Mouse (Mus musculus) erythroid progenitor cell, adult 5-6 weeks (primary cell): ENCODE measurements at regions not wholly inside any gene's neighbourhood (a gene's known extent, or its start where the extent isn't known, plus 50 kb on each side); places are given as distances from the start of the nearest gene placed in this dataset.
"Not testable (repeated sequence)": the region's sequence is repeated elsewhere in the genome, so short reads cannot be mapped to it uniquely, and the experiment has no call there.

Experiments used
- ATAC-seq: replicated peaks from 2 replicates; pipeline ENCODE4 v1.8.0; 2016; ENCODE audit warnings: moderate number of reproducible peaks, mild to moderate bottlenecking, moderate TSS enrichment, inconsistent platforms; ENCODE audit not compliant: poor library complexity, low FRiP score, severe bottlenecking

- ATAC-seq, result no peak
Measured at GRCm38 (mm10) chr1:185905666-185906065, 211.4 kb downstream of the Lyplal1 start.

GRCm38 (mm10) chr1:185915579-185915978, 201.5 kb downstream of the Lyplal1 start:
- no peak for ATAC-seq

DNA sequence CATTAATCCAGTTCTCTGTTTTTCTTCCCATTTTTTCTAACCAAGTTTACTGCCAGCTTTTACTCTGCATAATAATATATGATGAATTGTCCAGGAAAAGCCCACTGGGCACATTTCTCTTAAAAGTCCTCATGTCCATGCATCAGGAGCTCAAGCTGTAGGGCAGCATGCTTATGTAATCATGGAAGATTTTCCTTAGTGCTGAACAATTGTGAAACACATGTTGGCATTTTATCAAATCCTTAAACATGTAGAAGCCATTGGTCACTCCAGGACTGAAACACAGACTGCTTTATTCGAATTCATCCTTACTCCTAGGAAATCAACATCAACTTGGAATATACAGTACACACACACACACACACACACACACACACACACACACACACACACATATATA, 198.4 kb downstream of the Lyplal1 start:
- no peak for ATAC-seq

DNA sequence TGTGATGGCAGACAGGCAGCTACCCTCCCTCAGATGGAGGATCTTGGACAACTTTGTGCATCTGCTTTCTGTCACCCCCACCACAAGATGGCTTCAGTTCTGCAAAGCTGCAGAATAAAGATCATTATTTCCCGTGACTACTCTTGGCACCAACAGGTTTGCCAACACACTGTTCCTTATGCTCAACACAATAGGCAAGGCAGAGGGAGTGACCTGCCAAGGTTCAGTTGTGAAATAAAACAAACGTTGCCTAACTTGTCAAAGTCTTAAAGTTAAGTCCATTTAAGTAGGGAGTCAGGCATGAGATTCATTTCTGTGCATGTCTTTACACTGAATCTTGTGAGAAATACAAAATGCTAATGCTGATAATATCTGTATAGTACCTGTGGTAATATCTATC, 193.4 kb downstream of the Lyplal1 start:
- no peak for ATAC-seq

GRCm38 (mm10) chr1:185929000-185929399, 188.1 kb downstream of the Lyplal1 start:
- ATAC-seq, result no peak

DNA sequence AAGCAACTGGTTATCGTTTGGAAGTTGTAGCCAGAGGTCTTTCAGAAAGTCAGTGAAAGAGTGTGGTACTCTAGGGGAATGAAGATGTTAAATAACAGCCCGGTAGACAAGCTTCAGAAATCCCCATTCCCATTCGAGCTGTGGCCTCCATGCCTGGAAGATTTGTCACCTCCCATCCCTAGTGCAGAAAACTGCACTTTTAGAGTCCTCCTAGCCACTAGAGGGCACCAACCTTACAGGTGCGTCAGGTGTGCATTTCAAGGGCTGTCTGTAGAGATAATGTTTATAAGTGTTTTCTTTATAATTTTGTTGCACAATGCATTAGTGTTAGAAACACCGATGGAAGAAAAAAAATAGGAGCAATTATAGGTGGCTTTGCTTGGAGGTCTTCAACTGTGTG, 187.3 kb downstream of the Lyplal1 start:
- ATAC-seq, result no peak

DNA sequence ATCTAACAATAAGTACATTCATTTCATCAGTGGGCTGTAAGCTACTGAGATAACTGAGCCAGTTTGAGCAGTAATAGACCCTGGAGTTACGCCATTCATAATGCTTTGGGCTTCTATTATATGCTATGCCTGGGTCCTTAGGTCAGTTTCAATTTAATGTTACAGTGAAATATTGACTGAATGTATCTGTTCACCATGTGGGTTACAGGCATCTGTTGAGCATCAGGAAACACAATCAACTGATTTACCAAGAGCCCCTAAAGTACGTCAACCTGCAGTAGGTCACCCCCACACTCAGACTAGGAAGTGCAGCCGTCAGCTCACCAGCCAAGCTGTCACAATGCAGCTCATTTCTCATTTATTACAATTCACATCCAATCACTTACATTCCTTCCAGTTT, 183.5 kb downstream of the Lyplal1 start:
- ATAC-seq, result no peak

GRCm38 (mm10) chr1:185937026-185937425, 180.1 kb downstream of the Lyplal1 start:
- no peak for ATAC-seq

DNA sequence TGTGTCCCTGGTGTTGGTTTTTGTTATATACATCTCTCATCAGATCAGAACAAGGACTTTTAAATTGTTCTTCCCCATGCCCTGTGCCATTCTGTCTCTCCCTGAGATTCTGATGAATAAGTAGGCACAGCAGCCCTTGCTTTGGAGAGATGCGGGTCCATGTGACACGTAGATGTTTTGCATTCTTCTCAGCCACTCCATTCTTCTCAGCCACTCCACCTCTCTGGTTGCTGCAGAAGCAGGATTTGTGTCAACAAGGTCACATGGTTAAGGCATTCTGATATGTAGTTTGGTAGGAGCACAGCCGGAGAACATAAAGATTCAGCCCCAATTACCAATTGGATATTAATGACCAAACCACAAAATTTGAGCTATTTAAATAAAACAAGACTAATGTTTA, 177.2 kb downstream of the Lyplal1 start:
- ATAC-seq, result no peak

DNA sequence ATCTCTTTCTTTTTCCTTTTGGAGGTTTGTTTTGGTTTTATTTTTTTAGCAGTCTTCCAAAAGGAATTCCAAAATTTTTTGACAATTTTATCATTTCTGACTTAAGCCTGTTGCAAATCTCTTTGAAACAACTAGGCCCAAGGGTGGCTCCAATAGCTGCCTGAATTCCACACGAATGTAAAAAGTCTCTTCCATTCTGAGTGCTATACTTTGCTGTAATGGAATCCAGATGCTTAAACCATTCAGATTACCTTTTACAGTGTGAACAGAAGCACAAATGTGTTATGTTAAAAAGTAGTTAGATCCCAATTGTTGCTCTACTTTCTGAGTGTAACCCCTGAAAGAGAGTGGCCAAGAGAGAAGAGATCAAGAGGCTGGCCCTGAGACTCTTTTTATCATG, 176.6 kb downstream of the Lyplal1 start:
- no peak for ATAC-seq

DNA sequence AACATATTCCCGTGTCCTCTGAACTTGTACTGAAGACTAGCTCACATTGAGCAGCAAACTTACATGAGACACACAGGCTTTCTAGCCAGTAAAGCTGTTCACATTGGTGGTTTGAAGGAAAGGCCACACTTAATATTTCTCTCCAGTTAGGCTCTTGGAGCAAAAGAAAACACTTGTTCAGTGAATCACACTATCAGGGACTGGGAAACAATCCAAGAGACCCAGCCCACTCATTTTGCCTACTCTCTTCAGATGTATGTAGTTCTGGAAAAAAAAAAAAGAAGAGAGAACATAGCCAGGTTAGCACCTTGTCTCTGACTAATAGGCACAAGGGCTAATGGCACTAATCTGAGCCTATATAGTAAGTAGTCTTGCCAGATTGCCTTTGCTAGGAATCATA, 165.9 kb downstream of the Lyplal1 start:
- ATAC-seq, result no peak

GRCm38 (mm10) chr1:185955821-185956220, 161.3 kb downstream of the Lyplal1 start:
- ATAC-seq, result not testable (repeated sequence)

DNA sequence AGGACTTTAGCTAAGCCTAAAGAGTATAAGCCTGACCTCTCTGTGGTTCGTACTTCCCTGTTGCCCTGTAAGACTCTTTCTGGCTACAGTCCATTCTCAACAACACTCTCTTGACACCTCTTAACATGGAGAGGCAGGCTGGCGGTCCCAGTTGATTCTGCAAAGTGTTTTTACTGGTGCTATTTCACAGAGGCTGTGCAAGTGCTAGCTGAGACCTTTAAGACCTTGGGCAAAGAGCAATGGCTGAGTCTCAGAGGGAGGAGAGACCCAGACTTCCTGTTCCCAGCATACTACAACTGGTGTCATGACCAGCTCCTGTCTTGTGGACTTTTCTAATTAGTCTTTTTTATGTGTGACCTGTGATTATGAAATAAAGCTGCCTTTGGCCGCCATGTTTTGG, 159.6 kb downstream of the Lyplal1 start:
- ATAC-seq, result no peak

GRCm38 (mm10) chr1:185958276-185958675, 158.8 kb downstream of the Lyplal1 start:
- ATAC-seq, result no peak

- no peak for ATAC-seq
Measured at GRCm38 (mm10) chr1:185962606-185963005, 154.5 kb downstream of the Lyplal1 start.

DNA sequence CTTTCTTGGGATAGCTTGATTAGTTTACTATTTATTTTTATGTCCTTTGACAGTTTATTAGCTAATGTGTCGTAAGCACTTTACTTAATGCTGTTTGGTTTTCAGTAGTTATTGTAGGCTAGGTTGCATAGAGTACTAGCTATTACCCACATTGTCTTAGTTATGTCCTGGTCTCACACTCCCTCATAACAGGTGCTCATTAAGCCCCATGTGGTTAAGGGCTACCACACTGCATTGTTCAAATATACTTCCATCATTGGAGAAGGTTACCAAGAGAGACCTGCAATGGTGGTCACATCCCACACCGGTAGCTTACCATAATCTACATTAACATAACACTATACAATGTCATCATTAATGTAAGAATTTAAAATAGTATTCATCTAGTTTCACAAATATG, 153.3 kb downstream of the Lyplal1 start:
- no peak for ATAC-seq

DNA sequence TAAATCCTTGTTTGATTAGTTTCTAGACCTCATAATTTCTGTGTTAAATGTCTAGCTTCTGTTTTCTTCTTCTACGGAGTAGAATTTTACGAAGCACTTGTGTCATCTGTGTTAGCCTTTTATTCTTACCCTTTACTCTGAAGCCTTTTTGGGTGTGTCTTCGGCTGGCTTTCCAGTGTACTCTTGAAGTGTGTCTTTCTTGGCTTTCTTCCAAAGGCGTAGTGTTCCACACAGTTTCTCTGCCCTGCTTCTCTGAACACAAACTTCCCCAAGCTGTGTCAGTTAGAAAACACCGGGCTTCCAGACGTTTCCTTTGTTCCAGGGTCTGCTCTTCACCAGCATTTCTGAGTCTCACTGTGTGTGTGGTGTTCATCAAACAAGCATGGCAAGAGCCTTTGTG, 152.7 kb downstream of the Lyplal1 start:
- no peak for ATAC-seq

- no peak for ATAC-seq
Measured at GRCm38 (mm10) chr1:185967227-185967626, 149.9 kb downstream of the Lyplal1 start.

DNA sequence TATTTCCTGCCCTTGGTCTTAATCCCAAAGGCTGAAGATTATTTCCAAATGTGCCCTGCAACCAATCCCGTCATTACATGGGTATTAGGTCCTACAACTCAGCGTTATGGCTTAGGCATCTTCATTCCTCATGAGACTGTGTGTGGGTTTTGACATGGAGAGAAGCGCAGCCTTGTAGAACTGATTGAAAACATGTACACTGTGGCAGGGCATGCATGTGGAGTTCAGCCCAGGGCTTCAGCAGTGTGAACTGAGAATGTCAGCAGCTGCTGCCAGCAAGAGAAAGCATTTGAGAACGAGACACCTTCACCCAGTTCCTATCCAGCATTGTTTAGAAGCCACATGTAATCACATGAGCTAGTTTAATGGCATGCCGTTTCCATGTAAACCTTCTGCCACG, 149.3 kb downstream of the Lyplal1 start:
- no peak for ATAC-seq

GRCm38 (mm10) chr1:185968642-185969041, 148.5 kb downstream of the Lyplal1 start:
- no peak for ATAC-seq

- ATAC-seq, result no peak
Measured at GRCm38 (mm10) chr1:185969231-185969630, 147.9 kb downstream of the Lyplal1 start.

- no peak for ATAC-seq
Measured at GRCm38 (mm10) chr1:185977075-185977474, 140.0 kb downstream of the Lyplal1 start.

- no peak for ATAC-seq
Measured at GRCm38 (mm10) chr1:185989432-185989831, 127.7 kb downstream of the Lyplal1 start.
